Mouse (Mus musculus) stomach, postnatal 0 days (tissue): Measurements from ENCODE around the gene Cdon. TPM values are rescaled to one million over a fixed set of nuclear protein-coding genes. Genes with fewer than 3 reads are reported as not detected.

ENCODE experiments used
- ATAC-seq: fragments of 200-750 bp; cut with Nextera tagmentation; 2 replicates; pipeline ENCODE4 v1.8.0; 2017; ENCODE audit not compliant: low FRiP score, low TSS enrichment
- DNase-seq: peaks from one replicate; pipeline ENCODE4 v3.0.0-alpha.2; 2016; ENCODE audit warnings: low spot score
- H3K27ac ChIP-seq: fragments of 300-500 bp; sonication (generic); replicated peaks from 2 replicates; pipeline ENCODE4 v1.5.1; 2014; ENCODE audit warnings: mild to moderate bottlenecking, control low read depth
- H3K27me3 ChIP-seq: fragments of 300-500 bp; sonication (generic); 2 replicates; pipeline ENCODE4 v1.6.1; 2014; ENCODE audit warnings: low read length; ENCODE audit not compliant: control insufficient read depth, insufficient read depth
- H3K36me3 ChIP-seq: fragments of 300-500 bp; sonication (generic); 2 replicates; pipeline ENCODE4 v1.6.1; 2014; ENCODE audit warnings: low read length, mixed read lengths; ENCODE audit not compliant: control insufficient read depth, insufficient read depth
- H3K4me1 ChIP-seq: fragments of 300-500 bp; sonication (generic); replicated peaks from 2 replicates; pipeline ENCODE4 v1.6.1; 2014; ENCODE audit warnings: antibody characterized with exemption; ENCODE audit not compliant: control insufficient read depth, insufficient read depth
- H3K4me2 ChIP-seq: fragments of 300-500 bp; sonication (generic); replicated peaks from 2 replicates; pipeline ENCODE4 v1.6.1; 2014; ENCODE audit warnings: low read depth, mild to moderate bottlenecking, control low read depth, moderate library complexity
- H3K4me3 ChIP-seq: fragments of 300-500 bp; sonication (generic); 2 replicates; pipeline ENCODE4 v1.5.1; 2014; ENCODE audit warnings: low read depth, low read length, control low read depth
- H3K9ac ChIP-seq: fragments of 300-500 bp; sonication (generic); 2 replicates; pipeline ENCODE4 v1.6.1; 2014; ENCODE audit warnings: mild to moderate bottlenecking, low read length, control low read depth, mixed read lengths
- H3K9me3 ChIP-seq: fragments of 300-500 bp; sonication (generic); 2 replicates; pipeline ENCODE4 v1.6.1; 2016; ENCODE audit warnings: low read length; ENCODE audit not compliant: control insufficient read depth
- CTCF ChIP-seq: IDR thresholded peaks from 2 replicates; pipeline ENCODE4 v1.5.1; 2016; ENCODE audit warnings: antibody characterized with exemption, low read depth, mild to moderate bottlenecking, moderate library complexity
- EP300 ChIP-seq: optimal IDR thresholded peaks from 2 replicates; pipeline ENCODE3; 2016; ENCODE audit warnings: antibody characterized with exemption
- WGBS: fragments of 180-500 bp; shearing (Covaris S2); extraction: QIAGEN DNeasy Blood & Tissue Kit; methylation state at CpG from one replicate; pipeline ENCODE4 v1.1.7; 2014; 5-methylcytosine and 5-hydroxymethylcytosine counted together
- polyA plus RNA-seq: library from polyadenylated mRNA; unstranded; fragments of >200 nt; fragmentation: Nextera tagmentation; extraction: Ambion mirVana; gene quantifications from 2 replicates; pipeline ENCODE4 v1.2.1, GENCODE M21; 2015

Gene Cdon
- polyA plus RNA-seq, 1 experiment from 2014 or later: 2.7 TPM

DNA sequence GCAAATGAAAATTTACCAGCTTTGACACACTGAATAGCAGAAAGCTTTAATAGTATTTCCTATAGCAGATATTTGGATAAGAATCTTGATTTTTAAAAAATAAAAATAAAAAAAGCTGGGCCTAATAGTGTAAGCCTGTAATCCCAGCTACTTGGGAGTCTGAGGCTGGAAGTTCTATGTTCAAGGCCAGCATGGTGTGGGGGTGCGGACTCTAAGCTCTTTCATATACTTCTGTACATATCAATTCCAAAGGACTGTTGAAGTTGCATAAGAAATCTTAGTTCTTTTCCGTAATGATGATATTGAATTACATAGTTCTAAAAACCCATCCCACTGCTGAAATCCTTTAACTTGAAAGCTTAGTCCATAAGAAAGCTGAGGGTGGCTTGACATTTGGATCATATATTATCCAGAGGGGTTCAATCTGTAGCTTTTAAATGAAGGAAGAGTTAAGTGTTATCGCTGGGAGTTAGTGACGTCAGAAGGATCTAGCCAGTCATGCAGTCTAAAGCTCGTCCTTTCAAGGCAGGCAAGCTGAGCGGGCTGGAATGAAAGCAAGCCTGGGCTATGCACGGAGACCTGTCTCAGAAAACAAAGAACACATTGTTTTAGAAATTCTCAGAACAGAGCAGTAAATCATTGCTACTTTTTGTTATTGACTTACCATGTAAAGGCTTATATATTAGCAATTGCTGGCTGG is 72.3 kb downstream of the Cdon start:
- no peak overlapping the region for H3K27ac ChIP-seq
- WGBS: 54% methylated on average over 7 of the region's 7 CpGs
- TF ChIP-seq CTCF: no peak
- peak; percentile 34 for TF ChIP-seq EP300
- no peak overlapping the region for H3K4me3 ChIP-seq
- peak; percentile 30 for DNase-seq
- no peaks in the 10 kb centered on the region for H3K4me1 ChIP-seq
- no peaks in the 10 kb centered on the region for H3K9me3 ChIP-seq
- no peaks in the 10 kb centered on the region; the same call in 1 of the 2 replicates for H3K36me3 ChIP-seq
- no peaks in the 10 kb centered on the region for H3K27me3 ChIP-seq
- ATAC-seq: peak; percentile 89
- H3K9ac ChIP-seq: no peak overlapping the region
- no peak overlapping the region for H3K4me2 ChIP-seq

DNA sequence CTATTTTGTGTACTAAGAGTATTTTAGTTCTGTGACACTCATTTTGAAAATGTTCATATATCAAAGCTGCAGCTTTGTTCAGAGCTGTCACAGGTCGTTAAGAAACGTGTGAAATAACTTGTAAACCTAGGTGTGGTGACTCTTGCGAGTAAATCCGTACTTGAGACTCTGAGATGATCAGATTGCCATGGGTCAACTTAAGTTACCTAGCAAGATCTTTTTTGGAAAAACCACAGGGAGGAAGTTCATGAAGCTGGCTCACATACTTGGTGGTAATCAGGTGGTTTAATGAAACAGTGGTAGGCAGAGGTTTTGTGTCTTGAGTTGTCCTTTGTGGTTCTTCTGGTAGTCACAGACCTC is 72.8 kb downstream of the Cdon start:
- H3K9ac ChIP-seq: no peak overlapping the region
- no peaks in the 10 kb centered on the region; the same call in 1 of the 2 replicates for H3K36me3 ChIP-seq
- H3K27ac ChIP-seq: no peak overlapping the region
- H3K4me1 ChIP-seq: no peaks in the 10 kb centered on the region
- WGBS: 46% methylated on average over 4 of the region's 4 CpGs
- no peak overlapping the region for H3K4me2 ChIP-seq
- TF ChIP-seq CTCF: no peak
- peak; percentile 3 for TF ChIP-seq EP300
- no peaks in the 10 kb centered on the region for H3K9me3 ChIP-seq
- no peaks in the 10 kb centered on the region for H3K27me3 ChIP-seq
- ATAC-seq: no peak; the same call in 1 of the 2 replicates
- H3K4me3 ChIP-seq: no peak overlapping the region
- DNase-seq: no peak

DNA sequence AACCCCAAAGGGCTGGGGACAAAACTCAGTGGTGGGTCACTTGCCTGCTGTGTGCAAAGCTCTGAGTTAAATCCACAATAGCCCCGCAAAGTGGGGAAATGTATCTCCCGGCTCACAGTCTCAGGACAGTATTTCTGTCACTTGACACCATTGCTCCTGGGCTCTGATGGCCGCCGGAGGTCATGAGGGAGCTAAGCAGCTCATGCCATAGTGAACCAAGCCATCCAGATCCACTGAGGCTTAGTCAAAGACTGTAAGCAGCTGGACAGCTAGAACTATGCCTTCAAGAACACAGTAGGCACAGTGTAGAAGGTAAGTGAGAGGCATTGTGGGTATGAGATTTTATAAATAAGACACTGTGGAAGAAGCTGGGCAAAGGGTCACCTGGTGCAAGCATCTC is 74.0 kb downstream of the Cdon start:
- Histone ChIP-seq H3K4me1 (no peaks in the 10 kb centered on the region), H3K9ac (no peak overlapping the region), H3K27ac (no peak overlapping the region), H3K9me3 (no peaks in the 10 kb centered on the region), H3K27me3 (no peaks in the 10 kb centered on the region), H3K4me3 (no peak overlapping the region), H3K4me2 (no peak overlapping the region), H3K36me3 (no peaks in the 10 kb centered on the region; the same call in 1 of the 2 replicates)
- TF ChIP-seq CTCF: no peak
- TF ChIP-seq EP300: no peak
- ATAC-seq (no peak), DNase-seq (no peak)
- 64% methylated on average over 4 of the region's 4 CpGs for WGBS

DNA sequence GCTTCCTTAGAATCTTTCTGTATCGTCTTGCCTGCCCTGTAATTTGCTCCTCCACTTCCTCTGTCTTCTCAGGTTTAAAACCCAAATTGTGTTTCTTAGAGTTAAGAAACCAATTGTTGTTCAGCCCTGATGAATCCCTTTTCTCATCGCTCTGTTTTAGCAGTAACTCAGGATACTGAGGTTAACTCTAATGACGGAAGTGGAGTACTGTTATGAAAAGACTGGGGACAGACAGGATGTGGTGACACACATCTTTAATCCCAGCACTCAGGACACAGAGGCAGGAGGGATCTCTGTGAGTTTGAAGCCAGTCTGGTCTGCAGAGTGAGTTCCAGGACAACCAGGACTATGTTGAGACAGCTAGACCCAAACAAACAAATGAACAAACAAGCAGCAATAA is 74.5 kb downstream of the Cdon start:
- no peak overlapping the region for H3K4me2 ChIP-seq
- H3K4me1 ChIP-seq: no peaks in the 10 kb centered on the region
- H3K4me3 ChIP-seq: no peak overlapping the region
- no peaks in the 10 kb centered on the region; the same call in 1 of the 2 replicates for H3K36me3 ChIP-seq
- 85% methylated on average over 3 of the region's 3 CpGs for WGBS
- no peak overlapping the region for H3K9ac ChIP-seq
- TF ChIP-seq CTCF (no peak), EP300 (no peak)
- no peaks in the 10 kb centered on the region for H3K9me3 ChIP-seq
- DNase-seq (no peak), ATAC-seq (no peak)
- no peak overlapping the region for H3K27ac ChIP-seq
- no peaks in the 10 kb centered on the region for H3K27me3 ChIP-seq

DNA sequence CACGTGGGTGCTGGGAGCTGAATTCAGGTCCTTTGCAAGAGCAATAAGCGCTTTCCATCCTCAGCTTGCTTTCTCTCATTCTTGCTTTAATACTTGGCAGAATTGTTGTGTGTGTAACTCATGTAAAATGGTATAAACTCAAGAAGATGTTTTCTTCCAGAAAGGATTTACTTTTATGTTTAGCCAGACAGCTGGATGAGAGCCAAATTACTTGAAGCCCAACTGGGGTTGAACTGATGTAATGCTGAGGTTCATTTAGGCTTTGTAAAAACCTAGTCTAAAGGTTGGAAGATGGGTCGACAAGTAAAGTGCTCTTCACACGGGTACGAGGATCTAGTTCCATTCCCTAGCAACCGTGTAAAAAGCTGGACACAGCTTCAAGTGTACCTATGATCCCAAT is 79.0 kb downstream of the Cdon start:
- TF ChIP-seq EP300 (no peak), CTCF (no peak)
- Histone ChIP-seq H3K27me3 (no peaks in the 10 kb centered on the region), H3K9ac (no peak overlapping the region), H3K4me2 (no peak overlapping the region), H3K9me3 (no peaks in the 10 kb centered on the region), H3K27ac (no peak overlapping the region), H3K4me3 (no peak overlapping the region), H3K36me3 (no peaks in the 10 kb centered on the region), H3K4me1 (no peaks in the 10 kb centered on the region)
- no peak for DNase-seq
- WGBS: 67% methylated on average over 6 of the region's 6 CpGs
- no peak for ATAC-seq

DNA sequence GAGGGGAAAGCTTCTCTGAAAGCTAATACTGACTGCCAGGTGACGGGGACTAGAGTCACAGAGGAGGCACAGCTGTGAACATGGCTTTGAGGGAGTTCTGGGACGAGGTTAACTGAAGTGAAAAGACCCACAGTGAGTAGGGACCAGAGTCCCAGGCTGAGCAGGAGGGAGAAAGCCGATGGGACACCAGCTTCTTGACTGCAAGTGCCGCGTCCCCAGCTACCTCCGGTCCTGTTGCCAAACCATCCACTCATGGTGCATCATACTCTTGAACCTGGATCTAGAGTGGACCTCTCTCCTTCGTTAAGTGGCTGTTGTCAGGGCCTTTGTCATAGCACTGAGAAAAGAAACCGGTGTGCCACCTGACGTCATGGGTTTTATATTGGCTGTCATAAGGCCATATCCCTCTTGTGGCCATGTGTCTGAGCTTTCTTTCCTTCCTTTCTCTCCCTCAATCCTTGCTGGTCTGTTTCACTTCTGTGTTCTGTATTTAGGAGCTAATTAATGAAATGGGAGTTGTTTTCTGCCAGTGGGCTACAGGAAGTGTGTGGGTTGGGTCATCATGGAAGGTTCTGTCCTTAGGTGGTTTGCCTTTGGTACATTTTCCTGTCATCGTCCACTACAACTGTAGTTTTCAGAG is 81.6 kb downstream of the Cdon start:
- H3K4me3 ChIP-seq: no peak overlapping the region
- H3K36me3 ChIP-seq: no peaks in the 10 kb centered on the region
- H3K27ac ChIP-seq: no peak overlapping the region
- TF ChIP-seq CTCF (no peak), EP300 (no peak)
- WGBS: 92% methylated on average over 10 of the region's 10 CpGs
- no peak for DNase-seq
- H3K4me2 ChIP-seq: no peak overlapping the region
- H3K4me1 ChIP-seq: no peaks in the 10 kb centered on the region
- ATAC-seq: no peak
- H3K9me3 ChIP-seq: no peaks in the 10 kb centered on the region
- no peaks in the 10 kb centered on the region for H3K27me3 ChIP-seq
- H3K9ac ChIP-seq: no peak overlapping the region
